Mouse (Mus musculus) lung, embryonic 14.5 days (tissue): ENCODE data around the gene Zfp683. TPM values are rescaled to one million over a fixed set of nuclear protein-coding genes. Genes with fewer than 3 reads are reported as not detected.
A peak's percentile ranks its signal among the peaks of the same experiment; 100 is the strongest.

Experiments
- ATAC-seq: fragments of 200-750 bp; cut with Nextera tagmentation; 2 replicates; pipeline ENCODE4 v1.8.0; 2017; ENCODE audit warnings: mild to moderate bottlenecking, moderate TSS enrichment, moderate library complexity; ENCODE audit not compliant: insufficient read depth
- DNase-seq: peaks from one replicate; pipeline ENCODE4 v3.0.0-alpha.2; 2015
- H3K27ac ChIP-seq: fragments of 300-500 bp; sonication (generic); 2 replicates; pipeline ENCODE4 v1.5.1; 2014; ENCODE audit warnings: low read depth, mild to moderate bottlenecking, moderate library complexity
- H3K27me3 ChIP-seq: fragments of 300-500 bp; sonication (generic); 2 replicates; pipeline ENCODE4 v1.6.1; 2014; ENCODE audit warnings: low read length, control low read depth; ENCODE audit not compliant: insufficient read depth
- H3K36me3 ChIP-seq: fragments of 300-500 bp; sonication (generic); 2 replicates; pipeline ENCODE4 v1.6.1; 2014; ENCODE audit warnings: control low read depth; ENCODE audit not compliant: insufficient read depth
- H3K4me1 ChIP-seq: fragments of 300-500 bp; sonication (generic); 2 replicates; pipeline ENCODE4 v1.6.1; 2014; ENCODE audit warnings: antibody characterized with exemption, control low read depth; ENCODE audit not compliant: insufficient read depth
- H3K4me2 ChIP-seq: fragments of 300-500 bp; sonication (generic); 2 replicates; pipeline ENCODE4 v1.6.1; 2014; ENCODE audit warnings: mild to moderate bottlenecking
- H3K4me3 ChIP-seq: fragments of 300-500 bp; sonication (generic); 2 replicates; pipeline ENCODE4 v1.5.1; 2014; ENCODE audit warnings: low read depth, low read length
- H3K9ac ChIP-seq: fragments of 300-500 bp; sonication (generic); 2 replicates; pipeline ENCODE4 v1.6.1; 2014
- H3K9me3 ChIP-seq: fragments of 300-500 bp; sonication (generic); 2 replicates; pipeline ENCODE4 v1.6.1; 2016; ENCODE audit warnings: low read depth, low read length, control low read depth
- CTCF ChIP-seq: IDR thresholded peaks from 2 replicates; pipeline ENCODE4 v1.5.1; 2016; ENCODE audit warnings: antibody characterized with exemption, low read depth
- WGBS: fragments of 180-500 bp; shearing (Covaris S2); extraction: QIAGEN DNeasy Blood & Tissue Kit; methylation state at CpG from one replicate; pipeline ENCODE4 v1.1.7; 2014; 5-methylcytosine and 5-hydroxymethylcytosine counted together
- polyA plus RNA-seq: library from polyadenylated mRNA; unstranded; fragments of >200 nt; fragmentation: Nextera tagmentation; extraction: Ambion mirVana; gene quantifications from 2 replicates; pipeline ENCODE4 v1.2.1, GENCODE M21; 2014

Gene Zfp683
- not detected in 2 replicates for polyA plus RNA-seq

DNA sequence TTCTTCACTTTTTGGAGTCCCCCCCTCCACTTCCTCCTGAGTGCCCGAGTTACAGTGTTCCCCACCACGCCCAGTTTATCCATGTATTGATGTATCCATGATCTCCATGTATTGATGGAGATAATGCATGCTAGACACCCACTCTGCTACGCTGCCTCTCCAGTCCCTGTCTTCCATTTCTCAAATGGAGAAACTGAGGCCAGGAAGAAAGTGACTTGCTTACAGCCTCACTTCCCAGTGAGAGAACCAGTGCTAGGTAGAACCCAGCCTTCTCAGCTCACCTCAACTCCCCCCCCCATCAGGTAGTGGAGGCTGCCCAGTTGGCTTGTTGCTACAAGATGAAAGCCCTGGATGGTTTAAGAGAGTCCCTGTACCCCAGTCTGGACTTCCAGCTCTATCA, at the start of gene Zfp683:
Gene Zfp683, plus strand, starts transcription at position 301 of the 400 bp plus-strand sequence.
- no peaks in the 10 kb centered on the region for H3K27me3 ChIP-seq
- H3K9ac ChIP-seq, result no peak within 1 kb of the TSS
- ATAC-seq (no peak), DNase-seq (no peak)
- H3K36me3 ChIP-seq, result no peaks in the 10 kb centered on the region
- H3K4me2 ChIP-seq, result no peak within 1 kb of the TSS
- peaks cover 6% of the 10 kb centered on the region for H3K4me1 ChIP-seq
- H3K9me3 ChIP-seq, result no peaks in the 10 kb centered on the region
- WGBS, result 86% methylated on average over 3 of the region's 3 CpGs
- no peak for TF ChIP-seq CTCF
- H3K27ac ChIP-seq, result peak within 1 kb of the TSS; percentile 30; the same call in 1 of the 2 replicates
- H3K4me3 ChIP-seq, result no peak within 1 kb of the TSS

DNA sequence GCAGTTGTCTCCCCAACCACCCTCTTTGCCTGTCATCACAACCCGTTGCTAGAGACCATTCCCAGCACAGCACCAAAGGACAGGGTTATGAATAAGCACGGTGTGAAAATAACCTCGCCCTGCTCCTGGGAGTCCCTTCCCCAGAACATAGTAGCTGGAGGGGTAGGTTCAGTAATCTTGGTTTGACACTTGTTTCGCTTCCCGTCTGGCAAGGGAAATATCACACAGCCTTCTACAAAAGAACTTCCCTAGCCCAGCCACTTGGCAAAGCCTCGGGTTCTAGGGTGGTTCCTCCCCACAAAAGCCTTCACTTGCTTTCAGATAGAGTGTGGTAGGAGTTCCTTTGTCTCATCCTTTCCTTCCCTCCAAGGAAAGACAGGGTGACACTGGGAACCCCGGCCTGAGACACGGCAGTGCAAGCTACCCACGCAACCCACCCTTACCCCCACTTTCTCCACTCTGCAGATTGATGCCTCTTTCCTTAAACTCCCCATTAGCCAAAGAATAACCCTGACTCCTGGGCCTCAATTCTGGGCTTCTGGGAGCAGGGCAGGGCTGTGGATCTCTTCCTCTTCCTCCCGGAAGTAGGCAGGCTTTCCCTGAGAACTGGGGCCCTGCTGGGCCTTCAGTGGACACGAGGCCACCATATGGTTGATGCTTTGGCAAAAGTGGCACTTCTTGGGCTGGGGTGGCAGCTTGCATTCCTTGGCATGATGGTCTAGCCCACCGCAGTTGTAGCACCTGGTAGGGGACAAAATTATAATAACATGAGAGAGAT, 47.9 kb upstream of the Zfp683 start:
- whole genome bisulfite sequencing, result 78% methylated on average over 12 of the region's 12 CpGs
- TF ChIP-seq CTCF, result no peak
- H3K4me1 ChIP-seq, result no peaks in the 10 kb centered on the region
- H3K4me3 ChIP-seq, result no peak overlapping the region
- no peak overlapping the region for H3K27ac ChIP-seq
- H3K9ac ChIP-seq, result no peak overlapping the region; the same call in 1 of the 2 replicates
- ATAC-seq (no peak), DNase-seq (no peak)
- H3K27me3 ChIP-seq, result no peaks in the 10 kb centered on the region
- H3K4me2 ChIP-seq, result no peak overlapping the region
- H3K36me3 ChIP-seq, result no peaks in the 10 kb centered on the region
- no peaks in the 10 kb centered on the region for H3K9me3 ChIP-seq

DNA sequence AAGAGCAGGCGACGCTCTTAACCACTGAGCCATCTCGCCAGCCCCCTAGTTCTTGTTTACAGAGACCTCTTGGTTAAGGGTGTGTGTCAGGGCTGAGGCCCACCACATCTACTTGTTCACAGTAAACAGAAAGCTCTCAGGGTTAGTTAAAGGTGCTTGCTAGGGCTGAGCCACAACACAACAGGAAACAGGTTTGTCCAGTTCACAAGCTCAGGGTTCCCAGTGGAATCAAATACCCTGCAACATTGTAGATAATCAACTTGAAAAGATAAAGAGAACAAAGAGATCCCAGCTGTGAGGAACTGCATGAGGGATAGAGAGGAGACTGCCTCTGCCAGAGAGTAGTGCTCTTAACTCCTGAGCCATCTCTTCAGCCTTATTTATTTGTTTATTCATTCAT, 46.8 kb upstream of the Zfp683 start:
- Histone ChIP-seq H3K9me3 (no peaks in the 10 kb centered on the region), H3K36me3 (no peaks in the 10 kb centered on the region), H3K4me2 (no peak overlapping the region), H3K4me3 (no peak overlapping the region), H3K27me3 (no peaks in the 10 kb centered on the region), H3K4me1 (no peaks in the 10 kb centered on the region), H3K9ac (no peak overlapping the region), H3K27ac (no peak overlapping the region)
- no peak for ATAC-seq
- no peak for TF ChIP-seq CTCF
- 68% methylated on average over 3 of the region's 3 CpGs for WGBS
- no peak for DNase-seq

DNA sequence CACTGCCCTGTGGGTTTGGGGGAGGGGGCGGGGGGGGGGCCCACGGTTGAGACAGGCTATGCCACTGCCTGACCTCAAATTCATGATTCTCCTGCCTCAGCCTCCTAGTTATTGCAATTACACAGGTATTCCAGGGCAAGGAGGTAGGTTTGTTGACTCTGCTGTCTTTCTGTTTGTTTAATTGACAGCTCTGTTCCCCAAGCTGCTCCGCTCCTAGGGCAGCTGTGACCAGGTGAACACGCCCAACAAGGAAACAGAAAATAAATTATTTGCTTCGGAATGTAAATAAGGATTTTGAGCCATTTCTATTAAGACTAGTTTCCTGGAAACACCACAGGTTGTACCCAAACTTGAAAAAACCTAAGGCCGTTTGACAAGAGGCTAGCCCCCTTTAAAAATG, 43.9 kb upstream of the Zfp683 start:
- WGBS, result 49% methylated on average over 6 of the region's 6 CpGs
- no peaks in the 10 kb centered on the region for H3K36me3 ChIP-seq
- 0 out of 2 replicates have a peak, but pooled peaks cover 3% of the 10 kb centered on the region for H3K27me3 ChIP-seq
- no peak overlapping the region for H3K9ac ChIP-seq
- H3K4me2 ChIP-seq, result no peak overlapping the region
- no peak for DNase-seq
- H3K9me3 ChIP-seq, result no peaks in the 10 kb centered on the region
- H3K27ac ChIP-seq, result no peak overlapping the region
- H3K4me1 ChIP-seq, result no peaks in the 10 kb centered on the region
- no peak for ATAC-seq
- TF ChIP-seq CTCF, result no peak
- H3K4me3 ChIP-seq, result no peak overlapping the region

DNA sequence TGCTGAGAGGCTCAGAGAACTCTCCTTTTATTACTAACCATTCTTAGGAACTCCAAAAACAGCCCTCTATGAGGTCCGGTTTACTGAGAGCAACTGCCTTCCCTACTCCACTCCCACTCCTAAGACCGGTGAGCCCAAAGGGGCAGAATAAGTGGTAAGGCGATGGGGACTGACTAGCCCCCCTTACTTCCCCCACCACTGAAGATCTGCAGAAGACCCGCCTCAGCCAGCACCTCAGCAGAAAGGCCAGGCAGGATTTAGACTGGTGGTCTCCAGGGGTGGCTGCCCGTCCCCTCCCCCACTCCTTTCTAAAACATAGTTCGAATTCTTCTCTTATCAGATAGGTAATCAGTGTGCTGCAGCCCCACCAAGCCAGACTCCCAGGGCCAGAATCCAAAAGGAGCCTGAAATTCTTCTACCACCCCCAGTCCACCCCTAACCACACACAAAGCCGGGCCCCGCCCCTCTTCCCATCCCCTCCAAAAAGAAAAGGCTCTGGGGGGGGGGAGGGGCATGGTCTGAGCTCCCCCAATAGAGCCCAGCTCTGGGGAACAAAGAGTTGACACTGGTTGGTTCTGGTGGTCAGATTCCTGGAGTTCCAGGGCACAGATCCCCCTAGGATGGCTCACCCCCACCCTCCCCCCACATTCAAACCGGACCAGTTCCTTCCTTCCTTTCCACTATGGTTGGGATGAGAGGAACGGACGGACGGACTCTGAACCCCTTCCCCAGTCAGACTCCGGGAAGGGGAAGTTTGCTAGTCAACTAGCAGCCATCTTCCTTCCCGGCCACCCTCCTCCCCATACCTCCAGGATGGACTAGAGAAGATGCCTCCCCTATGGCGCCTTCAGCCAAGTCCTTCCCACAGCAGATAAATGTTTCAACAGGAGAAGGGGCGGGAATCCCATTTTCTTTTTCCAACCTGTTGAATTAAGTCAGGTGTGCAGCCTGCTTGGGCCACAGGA, 41.9 kb upstream of the Zfp683 start:
- DNase-seq (peak; percentile 59), ATAC-seq (peak; percentile 58; the same call in 1 of the 2 replicates)
- peaks cover 9% of the 10 kb centered on the region for H3K27me3 ChIP-seq
- no peaks in the 10 kb centered on the region for H3K4me1 ChIP-seq
- TF ChIP-seq CTCF, result no peak
- H3K36me3 ChIP-seq, result no peaks in the 10 kb centered on the region
- H3K9me3 ChIP-seq, result no peaks in the 10 kb centered on the region
- H3K9ac ChIP-seq, result no peak overlapping the region
- WGBS, result 8% methylated on average over 16 of the region's 16 CpGs
- H3K4me3 ChIP-seq, result no peak overlapping the region
- H3K4me2 ChIP-seq, result peak overlapping the region; percentile 26; the same call in 1 of the 2 replicates
- peak overlapping the region; percentile 72 for H3K27ac ChIP-seq

DNA sequence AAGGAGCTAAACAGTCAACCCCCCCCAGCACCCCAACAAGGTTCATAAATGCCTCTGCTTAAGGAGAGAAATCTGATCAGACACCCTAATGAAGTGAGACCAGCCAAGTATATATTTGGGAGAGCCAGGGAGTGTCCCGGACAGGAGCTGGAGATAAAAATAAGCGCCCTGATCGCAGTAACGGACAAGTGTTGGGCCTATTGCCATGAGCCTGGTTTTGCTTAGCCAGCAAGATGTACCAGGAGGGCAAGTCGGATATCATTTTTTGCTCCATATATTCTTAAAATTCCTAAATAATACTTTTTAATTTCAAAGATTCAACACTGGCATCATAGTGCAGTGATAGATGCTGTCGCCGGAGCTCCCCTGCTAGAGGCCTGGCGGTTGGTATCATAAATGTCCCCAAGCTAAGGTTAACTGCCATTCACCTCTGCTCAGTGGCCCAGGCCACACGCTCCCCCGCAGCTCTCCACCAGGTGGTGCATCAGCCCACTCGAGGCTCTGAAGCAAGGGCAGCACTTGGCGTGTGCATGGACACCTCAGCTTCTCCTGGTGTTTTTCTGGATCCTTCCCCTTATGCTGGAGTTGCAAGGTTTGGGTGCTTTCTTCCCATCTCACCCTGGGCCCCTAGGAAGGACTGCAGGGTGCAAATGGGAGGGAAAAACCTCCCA, 40.6 kb upstream of the Zfp683 start:
- peaks cover 22% of the 10 kb centered on the region for H3K27me3 ChIP-seq
- DNase-seq, result no peak
- 39% methylated on average over 12 of the region's 12 CpGs for WGBS
- H3K4me1 ChIP-seq, result no peaks in the 10 kb centered on the region
- no peaks in the 10 kb centered on the region for H3K9me3 ChIP-seq
- H3K36me3 ChIP-seq, result no peaks in the 10 kb centered on the region
- no peak overlapping the region for H3K4me2 ChIP-seq
- no peak overlapping the region for H3K9ac ChIP-seq
- no peak overlapping the region for H3K27ac ChIP-seq
- no peak for ATAC-seq
- peak; percentile 66 for TF ChIP-seq CTCF
- H3K4me3 ChIP-seq, result no peak overlapping the region
